Mouse (Mus musculus): ENCODE results near the gene Pctp. TPM values are rescaled to one million over a fixed set of nuclear protein-coding genes. Genes with fewer than 3 reads are reported as not detected.

The Pctp gene
- polyA plus RNA-seq (2017; shearing (Covaris generic)): 3.4 TPM

DNA sequence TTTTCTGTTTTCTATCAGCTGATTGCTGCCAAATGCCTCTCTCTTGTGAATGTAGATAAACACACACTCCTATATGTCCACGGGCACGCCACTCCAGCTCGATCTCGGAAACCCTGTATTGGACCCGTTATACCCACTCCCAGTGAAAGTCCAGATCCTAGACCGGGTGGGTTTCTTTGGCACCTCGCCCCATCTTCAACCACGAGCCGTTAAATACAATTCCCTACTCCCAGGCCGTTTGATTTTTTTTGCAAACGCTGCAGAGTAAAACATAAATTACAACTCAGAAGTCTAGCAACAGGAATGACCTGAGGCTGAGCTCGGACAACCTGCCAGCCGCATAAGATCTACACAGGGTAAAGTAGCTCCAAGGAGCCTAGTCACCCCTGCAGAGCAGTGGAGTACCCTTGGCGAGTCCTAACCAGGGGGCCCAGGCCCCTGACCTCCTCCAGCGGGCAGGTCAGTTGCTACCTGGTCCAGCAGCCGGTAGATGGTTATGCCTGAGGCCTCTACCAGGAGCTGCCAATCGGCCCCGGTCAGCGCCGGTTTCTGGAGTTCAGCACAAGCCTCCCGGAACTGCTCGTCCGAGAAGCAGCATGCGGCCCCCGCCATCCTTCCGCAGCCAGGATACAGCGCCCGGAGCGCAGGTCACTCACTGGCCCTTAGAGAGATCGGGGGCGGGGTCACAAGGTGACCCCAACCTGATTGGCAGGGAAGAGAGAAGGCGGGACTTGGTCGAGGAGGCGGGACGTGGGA lies at the start of gene Pctp:
Gene Pctp (minus strand): TSS at position 664 of the 756 bp plus-strand sequence.

GRCm38 (mm10) chr11:90029841-90030398 lies 27.2 kb upstream of the Pctp start, which contains the start of gene Tmem100:
Gene Tmem100, plus strand, starts transcription at chr11:90030348.

Other genes starting within 250 kb of the Pctp start
- gene Ankfn1, start 225.2 kb downstream of the Pctp start, polyA plus RNA-seq (2017; shearing (Covaris generic)): not detected
- not detected for gene Tmem100, start 27.5 kb upstream of the Pctp start, polyA plus RNA-seq (2017; shearing (Covaris generic))
- gene Gm45716, start 184.8 kb upstream of the Pctp start, polyA plus RNA-seq (2017; shearing (Covaris generic)): 5.1 TPM
- 14.7 TPM for gene Mmd, start 246.6 kb upstream of the Pctp start, polyA plus RNA-seq (2017; shearing (Covaris generic))